Mouse (Mus musculus): ENCODE measurements at regions not wholly inside any gene's neighbourhood (a gene's known extent, or its start where the extent isn't known, plus 50 kb on each side); places are given as distances from the start of the nearest gene placed in this dataset.

- TF ChIP-seq POLR2A (IDR thresholded peaks at IDR 0.05; ENCODE audit: insufficient read depth, low read depth, low read length) (no peak), CTCF (IDR thresholded peaks at IDR 0.05) (no peak; the same call in 1 of the 2 replicates), EP300 (IDR thresholded peaks at IDR 0.05; ENCODE audit: insufficient read depth, low read depth, low read length) (no peak)
- Histone ChIP-seq H3K79me2 (replicated peaks; ENCODE audit: control insufficient read depth, insufficient read depth, low read length) (no peaks in the 10 kb centered on the region), H3K36me3 (ENCODE audit: control insufficient read depth, insufficient read depth, low read length) (no peaks in the 10 kb centered on the region), H3K27me3 (ENCODE audit: control insufficient read depth, insufficient read depth, low read length) (no peaks in the 10 kb centered on the region), H3K4me3 (no peak overlapping the region), H3K4me1 (ENCODE audit: control insufficient read depth, insufficient read depth, low read length) (no peaks in the 10 kb centered on the region), H3K9ac (ENCODE audit: low read depth, low read length) (no peak overlapping the region), H3K27ac (no peak overlapping the region)
- WGBS, result 53% methylated on average over 4 of the region's 4 CpGs
- intact Hi-C loops (cut with DNase I), result no loop called here
- no peak for DNase-seq
Observed at GRCm38 (mm10) chr3:149993199-149993598, 1002.8 kb upstream of the Adgrl2 start.

GRCm38 (mm10) chr3:149987801-149988200 is 997.4 kb upstream of the Adgrl2 start:
- Histone ChIP-seq H3K79me2 (replicated peaks; ENCODE audit: control insufficient read depth, insufficient read depth, low read length) (no peaks in the 10 kb centered on the region), H3K27ac (no peak overlapping the region), H3K4me3 (no peak overlapping the region), H3K9ac (ENCODE audit: low read depth, low read length) (no peak overlapping the region), H3K4me1 (ENCODE audit: control insufficient read depth, insufficient read depth, low read length) (no peaks in the 10 kb centered on the region), H3K27me3 (ENCODE audit: control insufficient read depth, insufficient read depth, low read length) (no peaks in the 10 kb centered on the region), H3K36me3 (ENCODE audit: control insufficient read depth, insufficient read depth, low read length) (no peaks in the 10 kb centered on the region)
- WGBS, result 73% methylated on average over 1 of the region's 1 CpGs
- DNase-seq, result no peak
- no peak for TF ChIP-seq POLR2A (IDR thresholded peaks at IDR 0.05; ENCODE audit: insufficient read depth, low read depth, low read length)
- no peak for TF ChIP-seq CTCF (IDR thresholded peaks at IDR 0.05)
- TF ChIP-seq EP300 (IDR thresholded peaks at IDR 0.05; ENCODE audit: insufficient read depth, low read depth, low read length), result no peak
- intact Hi-C loops (cut with DNase I), result no loop called here

GRCm38 (mm10) chr3:149956993-149957392 is 966.6 kb upstream of the Adgrl2 start:
- H3K27me3 ChIP-seq (ENCODE audit: control insufficient read depth, insufficient read depth, low read length), result no peaks in the 10 kb centered on the region
- no peaks in the 10 kb centered on the region for H3K4me1 ChIP-seq (ENCODE audit: control insufficient read depth, insufficient read depth, low read length)
- H3K9ac ChIP-seq (ENCODE audit: low read depth, low read length), result no peak overlapping the region
- H3K36me3 ChIP-seq (ENCODE audit: control insufficient read depth, insufficient read depth, low read length), result no peaks in the 10 kb centered on the region
- H3K27ac ChIP-seq, result no peak overlapping the region
- WGBS, result 42% methylated on average over 2 of the region's 2 CpGs
- no peak overlapping the region for H3K4me3 ChIP-seq
- no peaks in the 10 kb centered on the region for H3K79me2 ChIP-seq (replicated peaks; ENCODE audit: control insufficient read depth, insufficient read depth, low read length)
- no peak for DNase-seq
- TF ChIP-seq CTCF (IDR thresholded peaks at IDR 0.05), result no peak
- TF ChIP-seq EP300 (IDR thresholded peaks at IDR 0.05; ENCODE audit: insufficient read depth, low read depth, low read length), result no peak
- no peak for TF ChIP-seq POLR2A (IDR thresholded peaks at IDR 0.05; ENCODE audit: insufficient read depth, low read depth, low read length)
- intact Hi-C loops (cut with DNase I), result no loop called here

- Histone ChIP-seq H3K4me3 (no peak overlapping the region), H3K4me1 (ENCODE audit: control insufficient read depth, insufficient read depth, low read length) (no peaks in the 10 kb centered on the region), H3K36me3 (ENCODE audit: control insufficient read depth, insufficient read depth, low read length) (no peaks in the 10 kb centered on the region), H3K27ac (no peak overlapping the region), H3K27me3 (ENCODE audit: control insufficient read depth, insufficient read depth, low read length) (no peaks in the 10 kb centered on the region), H3K79me2 (replicated peaks; ENCODE audit: control insufficient read depth, insufficient read depth, low read length) (no peaks in the 10 kb centered on the region), H3K9ac (ENCODE audit: low read depth, low read length) (no peak overlapping the region)
- 92% methylated on average over 9 of the region's 9 CpGs for WGBS
- no peak for DNase-seq
- intact Hi-C loops (cut with DNase I), result no loop called here
- TF ChIP-seq EP300 (IDR thresholded peaks at IDR 0.05; ENCODE audit: insufficient read depth, low read depth, low read length) (no peak), CTCF (IDR thresholded peaks at IDR 0.05) (no peak), POLR2A (IDR thresholded peaks at IDR 0.05; ENCODE audit: insufficient read depth, low read depth, low read length) (no peak)
Observed at GRCm38 (mm10) chr3:149936197-149936596, 945.8 kb upstream of the Adgrl2 start.

- intact Hi-C loops (cut with DNase I), result no loop called here
- 58% methylated on average over 4 of the region's 4 CpGs for WGBS
- DNase-seq, result no peak
Observed at GRCm38 (mm10) chr3:149934832-149935231, 944.5 kb upstream of the Adgrl2 start.

GRCm38 (mm10) chr3:149928456-149929360 is 938.4 kb upstream of the Adgrl2 start:
- no peaks in the 10 kb centered on the region for H3K27me3 ChIP-seq (ENCODE audit: control insufficient read depth, insufficient read depth, low read length)
- H3K79me2 ChIP-seq (replicated peaks; ENCODE audit: control insufficient read depth, insufficient read depth, low read length), result no peaks in the 10 kb centered on the region
- TF ChIP-seq CTCF (IDR thresholded peaks at IDR 0.05), result no peak
- no peak for TF ChIP-seq EP300 (IDR thresholded peaks at IDR 0.05; ENCODE audit: insufficient read depth, low read depth, low read length)
- no peak for TF ChIP-seq POLR2A (IDR thresholded peaks at IDR 0.05; ENCODE audit: insufficient read depth, low read depth, low read length)
- WGBS, result 75% methylated on average over 10 of the region's 10 CpGs
- DNase-seq, result no peak
- intact Hi-C loops (cut with DNase I), result no loop called here
- no peak overlapping the region for H3K4me3 ChIP-seq
- H3K36me3 ChIP-seq (ENCODE audit: control insufficient read depth, insufficient read depth, low read length), result no peaks in the 10 kb centered on the region
- no peaks in the 10 kb centered on the region for H3K4me1 ChIP-seq (ENCODE audit: control insufficient read depth, insufficient read depth, low read length)
- no peak overlapping the region for H3K27ac ChIP-seq
- no peak overlapping the region for H3K9ac ChIP-seq (ENCODE audit: low read depth, low read length)

More at GRCm38 (mm10) chr3:149934832-149935231, 944.5 kb upstream of the Adgrl2 start:
- no peaks in the 10 kb centered on the region for H3K27me3 ChIP-seq (ENCODE audit: control insufficient read depth, insufficient read depth, low read length)
- H3K27ac ChIP-seq, result no peak overlapping the region
- H3K4me3 ChIP-seq, result no peak overlapping the region
- no peak overlapping the region for H3K9ac ChIP-seq (ENCODE audit: low read depth, low read length)
- no peaks in the 10 kb centered on the region for H3K36me3 ChIP-seq (ENCODE audit: control insufficient read depth, insufficient read depth, low read length)
- H3K79me2 ChIP-seq (replicated peaks; ENCODE audit: control insufficient read depth, insufficient read depth, low read length), result no peaks in the 10 kb centered on the region
- TF ChIP-seq CTCF (IDR thresholded peaks at IDR 0.05) (no peak), EP300 (IDR thresholded peaks at IDR 0.05; ENCODE audit: insufficient read depth, low read depth, low read length) (no peak), POLR2A (IDR thresholded peaks at IDR 0.05; ENCODE audit: insufficient read depth, low read depth, low read length) (no peak)
- no peaks in the 10 kb centered on the region for H3K4me1 ChIP-seq (ENCODE audit: control insufficient read depth, insufficient read depth, low read length)
